Mouse (Mus musculus) liver, adult (tissue): Measurements from ENCODE around the gene Psen2.

Source experiments
- GATA4 ChIP-seq: IDR thresholded peaks from 2 replicates; pipeline ENCODE4 v1.6.1; 2014; ENCODE audit warnings: mild to moderate bottlenecking, low read length; ENCODE audit not compliant: insufficient replicate concordance

Gene Psen2

DNA sequence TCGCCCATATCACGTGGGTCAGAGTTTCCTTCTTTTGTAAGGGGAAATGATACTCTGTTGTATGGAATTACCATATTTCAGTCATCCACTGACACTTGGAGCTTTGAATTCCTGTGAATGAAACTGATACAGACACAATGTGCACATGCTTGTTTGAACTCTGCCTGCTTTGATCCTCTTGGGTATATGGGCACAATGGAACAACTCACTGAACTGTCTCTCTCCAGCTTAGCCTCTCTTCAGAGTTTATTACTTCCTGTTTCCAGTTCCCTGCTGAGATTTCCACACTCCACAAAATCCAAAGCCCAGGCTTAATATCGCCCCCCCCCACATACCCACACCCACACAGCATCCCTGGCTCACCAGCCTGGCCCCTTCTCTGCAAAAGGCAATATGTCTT, 31.5 kb downstream of the Psen2 start:
- TF ChIP-seq GATA4: no peak

DNA sequence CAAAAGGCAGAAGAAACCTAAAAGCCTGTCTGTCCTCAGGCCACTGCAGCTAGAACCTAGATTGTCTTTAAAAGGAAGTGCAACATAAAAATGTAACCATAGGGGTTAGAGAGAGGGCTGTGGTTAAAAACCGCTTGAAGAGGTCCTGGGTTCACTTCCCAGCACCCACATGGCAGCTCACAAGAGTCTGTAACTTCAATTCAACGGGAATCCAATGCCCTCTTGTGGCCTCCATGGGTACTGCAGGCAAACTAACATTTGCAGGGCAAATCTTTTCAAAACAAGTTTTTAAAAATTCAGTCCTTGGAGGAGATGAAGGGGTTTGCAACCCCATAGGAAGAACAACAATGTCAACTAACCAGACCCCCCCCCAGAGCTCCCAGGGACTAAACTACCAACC, 32.7 kb downstream of the Psen2 start:
- TF ChIP-seq GATA4: no peak

DNA sequence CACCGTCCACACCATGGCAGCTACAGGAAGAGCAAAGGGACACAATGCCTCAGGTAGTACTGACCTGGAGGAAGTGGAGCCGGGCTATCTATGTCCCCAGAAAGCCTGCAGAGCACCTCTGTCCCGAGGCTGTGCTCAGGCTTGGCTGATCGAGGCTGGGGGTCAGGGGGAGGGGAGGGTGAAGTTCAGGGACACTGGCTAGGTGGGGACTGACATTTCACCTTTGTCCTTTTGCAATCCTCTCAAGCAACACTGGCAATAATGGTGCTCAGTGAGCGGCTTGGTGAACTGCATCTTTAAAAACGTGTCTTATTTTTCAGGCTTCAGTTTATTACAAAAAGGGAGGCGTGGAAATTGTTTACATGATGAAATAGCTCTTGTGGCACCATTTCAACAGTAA, 33.3 kb downstream of the Psen2 start:
- no peak for TF ChIP-seq GATA4

DNA sequence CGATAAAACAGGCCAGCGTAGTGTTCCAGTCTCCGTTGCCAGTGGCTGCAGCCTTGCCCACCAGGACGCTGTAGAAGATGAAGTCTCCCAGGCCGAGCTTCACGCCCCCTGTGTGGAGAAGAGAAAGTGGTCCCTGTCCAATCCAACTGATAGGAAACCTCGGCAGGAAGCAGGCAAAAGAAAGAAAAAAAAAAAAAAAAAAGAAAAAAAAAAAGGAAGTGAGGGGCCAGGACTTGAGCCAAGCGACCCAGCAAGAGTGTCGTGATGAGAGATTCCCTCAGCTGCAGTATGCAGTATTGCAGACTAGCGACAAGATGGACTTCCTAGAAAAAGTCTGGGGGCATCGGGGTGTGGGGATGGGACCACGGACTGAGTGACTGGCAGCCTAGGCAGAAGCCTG, 34.4 kb downstream of the Psen2 start:
- no peak for TF ChIP-seq GATA4

DNA sequence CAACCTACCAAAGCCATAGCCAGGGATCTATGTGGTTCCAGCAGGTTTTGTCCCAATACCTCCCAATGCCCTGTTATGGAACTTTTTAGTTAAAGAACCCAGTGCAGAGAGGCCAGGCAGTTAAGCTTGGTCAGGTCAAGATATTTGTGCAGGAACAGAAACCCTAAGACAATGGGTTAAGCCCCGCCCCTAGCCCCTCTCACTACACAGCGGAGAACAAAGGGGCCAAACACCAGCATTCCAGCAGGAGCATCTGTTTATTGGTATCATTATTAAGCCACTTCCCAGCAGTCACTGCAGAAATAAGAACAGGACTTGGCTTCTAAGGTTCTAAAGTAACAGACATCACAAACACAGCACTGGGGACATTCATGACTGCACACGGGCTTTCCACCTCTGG, 36.5 kb downstream of the Psen2 start:
- TF ChIP-seq GATA4: no peak

DNA sequence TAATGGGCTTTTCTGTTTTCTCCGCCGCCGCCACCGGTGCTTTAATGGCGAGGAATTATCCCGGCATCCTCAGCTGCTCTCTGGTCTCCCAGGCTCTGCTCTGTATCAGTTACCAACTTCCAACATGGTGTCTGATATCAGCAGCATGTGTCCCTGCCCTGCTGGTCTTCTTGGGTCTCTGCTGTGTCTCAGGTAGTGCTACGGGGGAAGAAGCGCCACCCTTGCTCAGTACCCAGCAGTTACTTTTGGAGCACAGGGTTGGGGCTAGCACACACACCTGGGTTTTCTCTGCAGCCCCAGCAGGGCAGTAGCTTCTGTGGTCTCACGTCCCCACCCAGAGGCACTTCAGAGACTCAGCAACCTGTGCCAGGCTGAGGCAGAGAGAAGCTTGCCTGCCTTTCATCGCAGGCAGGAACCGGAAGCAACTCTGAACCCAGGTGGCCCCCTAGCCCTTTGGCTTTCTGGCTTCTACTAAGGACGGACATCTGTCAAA, 37.0 kb downstream of the Psen2 start:
- no peak for TF ChIP-seq GATA4

DNA sequence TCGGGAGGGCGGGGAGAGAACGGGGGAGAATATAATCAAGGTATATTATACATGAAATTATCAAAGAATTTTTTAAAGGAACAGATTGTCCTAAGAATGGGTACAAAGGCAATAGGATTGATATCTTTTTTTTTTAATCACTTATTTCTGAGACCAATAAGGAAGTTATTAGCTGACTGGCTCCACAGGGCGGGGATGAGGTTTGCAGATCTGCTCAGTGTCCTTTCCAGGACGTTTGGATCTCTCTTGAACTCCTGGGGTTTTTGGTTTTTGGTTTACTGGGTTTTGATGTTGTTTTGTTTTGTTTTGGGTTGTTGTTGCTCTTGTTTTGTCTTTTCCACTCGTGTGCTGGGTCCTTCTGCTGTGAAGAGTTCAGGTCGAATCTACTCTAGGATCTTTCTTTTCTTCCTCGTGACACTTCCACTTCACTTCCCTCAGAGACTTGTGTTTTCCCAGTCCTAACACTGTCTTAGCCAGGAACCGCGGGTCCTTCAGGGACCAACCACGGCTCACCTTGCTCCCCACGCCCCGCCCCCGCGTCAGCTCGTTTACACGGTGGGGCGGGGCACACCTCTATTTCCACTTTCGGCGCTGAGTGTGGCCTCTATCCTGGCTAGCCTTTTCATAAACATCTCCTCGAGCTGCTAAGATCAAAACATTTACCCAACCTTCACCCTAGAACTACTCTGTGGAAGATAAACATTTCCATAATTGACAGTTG, 37.6 kb downstream of the Psen2 start:
- no peak for TF ChIP-seq GATA4

DNA sequence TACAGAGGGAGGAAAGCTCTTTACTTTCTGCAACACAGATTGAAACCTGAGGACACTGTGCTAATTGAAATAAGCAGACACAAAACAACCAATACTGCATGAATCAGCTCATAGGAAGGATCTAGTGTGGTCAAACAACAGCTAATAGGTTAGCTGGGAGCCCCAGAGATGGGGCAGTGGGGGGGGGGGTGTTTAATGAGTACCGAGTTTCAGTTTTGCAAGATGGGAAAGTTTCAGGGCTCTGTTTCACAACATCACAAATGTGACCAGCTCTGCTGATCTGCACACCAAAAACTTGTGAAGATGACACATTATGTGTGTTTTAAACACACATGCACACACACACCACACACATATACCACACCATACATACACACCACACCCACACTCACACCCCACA, 41.2 kb downstream of the Psen2 start:
- TF ChIP-seq GATA4: no peak

DNA sequence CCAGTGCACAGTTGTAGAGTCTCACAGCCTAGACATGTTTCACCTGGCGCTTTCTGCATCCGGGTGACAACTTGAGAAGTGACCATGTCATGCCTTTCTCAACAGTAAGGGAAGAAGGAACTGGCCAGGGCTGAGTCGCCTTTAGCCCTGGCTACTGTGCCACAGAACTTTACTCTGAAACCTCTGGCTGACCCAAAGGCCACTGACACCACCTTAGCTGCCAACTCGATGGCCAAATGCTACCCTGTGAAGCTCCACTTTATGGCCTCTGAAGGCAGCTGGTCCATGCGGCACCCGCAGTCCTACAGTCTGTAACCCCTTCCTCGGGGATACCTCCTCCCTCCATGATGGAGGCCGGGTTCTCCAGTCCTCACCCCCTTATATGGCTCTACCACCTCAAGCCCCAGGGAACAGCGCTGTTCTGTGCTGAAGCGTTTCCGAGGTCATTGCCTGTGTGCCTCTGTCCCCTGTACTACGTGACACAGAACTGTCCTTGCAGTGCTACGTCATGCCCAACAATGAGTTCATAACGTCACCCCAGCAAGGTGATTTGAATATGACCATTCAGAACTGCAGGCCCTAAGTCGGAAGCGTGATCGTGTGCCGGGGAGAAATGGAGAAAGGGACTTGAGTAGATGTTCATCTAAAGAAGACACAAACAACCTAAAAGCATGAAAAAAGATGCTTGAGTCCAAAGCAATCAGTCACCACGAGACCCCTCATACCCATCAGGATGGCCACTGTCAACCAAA, 42.3 kb downstream of the Psen2 start:
- TF ChIP-seq GATA4: no peak

DNA sequence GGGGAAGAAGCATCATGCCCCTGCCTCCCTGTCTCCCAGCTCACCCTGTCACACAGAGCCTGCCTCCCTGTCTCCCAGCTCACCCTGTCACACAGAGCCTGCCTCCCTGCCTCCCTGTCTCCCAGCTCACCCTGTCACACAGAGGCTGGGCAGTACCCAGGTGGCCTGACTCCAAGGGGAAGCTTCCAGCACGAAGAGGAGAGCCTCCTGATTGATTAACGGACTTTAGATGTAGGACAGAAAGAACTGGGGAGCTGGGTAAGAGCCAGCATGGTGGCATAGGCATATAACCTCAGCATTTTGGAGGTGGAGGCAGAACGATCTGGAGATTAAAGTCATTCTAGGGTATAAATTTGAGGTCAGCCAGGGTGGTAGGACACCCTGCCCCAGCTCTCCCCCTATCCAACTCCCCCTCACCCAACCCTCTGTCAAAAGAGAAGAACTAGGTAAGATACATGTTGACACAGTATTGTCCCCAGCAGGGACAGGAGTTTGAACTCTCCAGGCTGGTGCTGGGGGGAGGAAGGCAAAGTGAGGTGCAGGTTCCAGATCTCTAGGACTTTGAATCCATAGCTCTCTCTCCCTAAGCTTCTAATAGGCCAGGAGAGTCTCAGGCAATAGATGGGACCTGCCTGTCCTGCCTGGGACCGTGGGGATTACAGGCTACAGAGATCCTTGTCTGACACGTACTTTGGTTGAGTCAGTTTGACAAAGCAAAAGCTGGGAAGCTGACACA, 46.5 kb downstream of the Psen2 start:
- no peak for TF ChIP-seq GATA4

DNA sequence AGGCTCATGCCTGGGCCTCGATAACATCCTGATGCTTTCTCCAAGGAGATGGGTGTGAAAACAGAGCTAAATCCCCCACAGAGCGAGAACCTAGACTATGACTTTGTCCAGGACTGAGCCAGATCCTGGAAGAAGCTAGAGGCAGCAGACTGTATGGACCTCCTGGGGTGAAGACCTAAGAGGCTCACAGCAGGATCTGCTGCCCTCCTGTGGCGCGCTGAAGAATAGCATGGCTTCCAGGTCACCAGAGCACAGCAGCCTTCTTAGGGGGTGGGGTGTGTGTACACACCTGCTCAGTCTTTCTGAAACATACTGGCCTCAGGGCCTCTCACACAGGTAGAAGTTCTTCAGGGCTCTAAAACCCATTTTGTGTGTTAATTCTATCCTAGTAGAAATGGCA, 48.2 kb downstream of the Psen2 start:
- TF ChIP-seq GATA4: no peak

DNA sequence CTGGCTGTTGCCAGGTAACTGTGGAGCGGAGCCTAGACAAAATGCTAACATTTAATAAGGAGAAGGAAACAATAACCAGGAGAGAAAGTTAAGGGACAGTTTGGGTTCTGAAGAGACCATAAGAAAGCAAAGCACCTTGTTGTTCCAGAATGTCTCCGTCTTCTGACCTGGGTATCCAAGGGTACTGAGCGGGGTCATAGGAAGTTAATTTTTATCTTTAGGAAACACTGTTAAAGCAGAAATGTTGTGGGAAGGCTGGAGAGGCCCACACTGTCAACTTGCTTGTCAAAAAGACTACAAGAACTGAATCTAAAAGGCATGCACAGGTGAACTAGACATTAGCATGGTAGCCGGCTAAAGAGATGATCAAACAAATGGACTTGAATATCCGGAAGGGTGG, 50.3 kb downstream of the Psen2 start:
- no peak for TF ChIP-seq GATA4

DNA sequence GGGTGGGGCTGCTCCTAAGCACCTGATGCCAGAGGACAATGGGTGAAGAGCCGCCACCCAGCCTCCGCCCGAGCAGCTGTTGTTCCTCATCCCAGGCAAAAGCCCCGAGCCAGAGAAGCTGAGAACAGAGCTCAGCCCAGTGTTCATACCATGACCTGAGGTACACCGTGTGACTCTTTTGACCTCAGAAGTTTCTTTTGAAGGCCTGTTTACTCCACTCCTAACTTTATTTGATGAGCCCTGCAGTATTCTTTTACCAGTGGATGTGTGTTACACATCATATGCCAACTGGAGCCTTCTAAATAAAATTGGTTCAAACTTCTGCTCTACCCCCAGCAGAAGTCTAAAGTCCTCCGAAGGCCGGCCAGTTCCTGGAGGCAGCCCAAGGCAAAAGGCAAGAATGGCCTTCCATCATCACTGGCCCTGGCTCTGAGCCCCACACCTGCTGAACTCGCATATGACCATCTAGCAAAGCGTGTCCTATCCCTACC, 52.4 kb downstream of the Psen2 start:
- TF ChIP-seq GATA4: no peak

DNA sequence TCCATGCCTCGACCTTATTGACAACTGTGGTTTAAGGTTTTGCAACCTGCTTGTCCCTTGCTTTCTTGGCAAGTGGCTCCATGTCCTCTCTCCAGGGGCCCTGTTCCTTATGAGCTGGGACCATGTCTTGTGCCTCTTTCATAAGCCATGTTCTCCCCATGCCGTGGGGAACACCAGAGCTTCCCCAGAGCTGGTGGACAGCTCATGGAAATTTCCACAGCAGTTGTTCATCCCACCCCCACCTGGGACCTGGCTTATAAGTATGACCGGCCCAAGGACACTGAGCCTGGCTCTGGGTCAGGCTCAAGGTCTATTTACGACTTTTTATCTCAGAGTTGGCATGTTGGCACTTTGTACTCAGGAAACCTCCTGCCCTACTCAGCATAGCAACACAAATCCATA, 53.2 kb downstream of the Psen2 start:
- TF ChIP-seq GATA4: no peak

DNA sequence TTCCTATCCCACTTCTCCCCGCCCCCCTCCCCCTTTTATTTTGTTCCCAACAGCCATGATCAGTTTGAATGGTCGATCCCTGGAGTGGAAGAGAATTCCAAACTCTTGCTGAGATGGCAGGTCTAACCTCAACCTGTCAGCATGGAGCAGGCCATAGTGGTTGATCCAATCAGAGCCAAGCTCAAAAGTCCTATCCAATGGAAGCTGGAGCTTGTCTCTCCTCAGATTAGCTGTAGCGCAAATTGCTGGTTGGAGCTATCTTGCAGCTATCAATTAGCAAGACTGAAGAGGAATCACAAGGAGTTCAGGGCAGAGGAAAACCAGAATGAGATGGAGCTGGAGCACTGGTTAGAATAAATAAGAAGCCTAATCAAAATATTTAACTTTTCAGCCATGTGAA, 54.9 kb downstream of the Psen2 start:
- TF ChIP-seq GATA4: no peak

DNA sequence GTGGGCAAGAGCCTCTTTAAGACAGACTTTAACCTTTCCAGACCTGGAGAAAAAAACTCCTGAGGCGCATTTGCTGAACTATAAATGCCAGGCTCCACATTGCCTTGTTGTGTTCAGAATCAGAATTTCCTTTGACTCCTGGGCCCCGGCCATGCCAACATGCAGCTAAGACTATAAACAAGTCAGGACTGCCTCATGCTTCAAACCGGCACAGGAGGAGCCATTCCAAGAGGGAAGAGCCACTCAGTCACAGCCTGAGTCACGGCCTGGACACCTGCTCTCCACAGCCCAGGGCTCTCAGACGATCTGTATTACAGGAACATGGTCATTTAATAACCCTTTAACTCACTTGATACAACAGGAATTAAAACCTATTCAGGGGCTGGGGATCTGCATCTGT, 62.5 kb downstream of the Psen2 start:
- no peak for TF ChIP-seq GATA4

DNA sequence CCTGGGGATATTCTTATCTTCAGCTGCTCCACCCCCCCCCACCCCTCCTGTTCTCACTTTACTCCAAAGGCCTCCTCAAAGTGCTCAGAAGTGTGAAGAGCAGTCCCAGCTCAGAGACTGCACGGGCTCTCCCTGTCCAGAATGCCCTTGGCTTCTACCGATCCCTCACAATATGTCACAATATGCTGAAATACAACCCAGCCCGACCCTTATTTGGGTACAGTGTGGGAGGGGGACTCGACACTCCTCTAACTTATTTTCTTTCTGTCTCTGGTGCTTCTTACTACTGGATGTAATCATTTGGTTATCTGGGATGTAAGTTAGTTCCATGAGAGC, 63.6 kb downstream of the Psen2 start:
- TF ChIP-seq GATA4: no peak
